Mouse (Mus musculus) megakaryocyte, embryonic 14.5 days (primary cell): ENCODE results near the gene Mgat4a.

Source experiments
- FLI1 ChIP-seq: IDR thresholded peaks from 2 replicates; pipeline ENCODE4 v1.6.1; 2012; ENCODE audit warnings: low read length, inconsistent platforms, mixed read lengths
- GATA1 ChIP-seq: IDR thresholded peaks from 3 replicates; pipeline ENCODE4 v1.6.1; 2012; ENCODE audit warnings: mixed read lengths, low read length, inconsistent platforms, borderline replicate concordance

- TF ChIP-seq GATA1 (no peak), FLI1 (no peak)
Measured at GRCm38 (mm10) chr1:37543057-37543456, 2.2 kb upstream of the Mgat4a start.
